Mouse (Mus musculus) erythroblast, embryonic 14.5 days (primary cell): ENCODE data around the gene Sbno2. TPM values are rescaled to one million over a fixed set of nuclear protein-coding genes. Genes with fewer than 3 reads are reported as not detected.

Experiments used
- H3K27me3 ChIP-seq: 2 replicates; pipeline ENCODE4 v1.6.1; 2012; ENCODE audit warnings: inconsistent platforms; ENCODE audit not compliant: control insufficient read depth
- H3K36me3 ChIP-seq: 2 replicates; pipeline ENCODE4 v1.6.1; 2012; ENCODE audit warnings: mild to moderate bottlenecking, inconsistent platforms; ENCODE audit not compliant: control insufficient read depth
- H3K4me1 ChIP-seq: 2 replicates; pipeline ENCODE4 v1.6.1; 2012; ENCODE audit warnings: inconsistent platforms; ENCODE audit not compliant: control insufficient read depth
- H3K4me3 ChIP-seq: replicated peaks from 2 replicates; pipeline ENCODE3; 2012; ENCODE audit warnings: moderate library complexity, mild to moderate bottlenecking, inconsistent platforms
- H3K9me3 ChIP-seq: 2 replicates; pipeline ENCODE4 v1.6.1; 2012; ENCODE audit warnings: low read length, inconsistent platforms, mixed read lengths; ENCODE audit not compliant: control insufficient read depth
- GATA1 ChIP-seq: IDR thresholded peaks from 2 replicates; pipeline ENCODE4 v1.6.1; 2012; ENCODE audit warnings: low read length, inconsistent platforms, mixed read lengths
- TAL1 ChIP-seq: IDR thresholded peaks from 3 replicates; pipeline ENCODE4 v1.6.1; 2012; ENCODE audit warnings: low read length, inconsistent platforms, mixed read lengths
- polyA plus RNA-seq: library from polyadenylated mRNA; stranded (reverse); fragments of >175 nt; gene quantifications from 2 replicates; pipeline ENCODE4 v1.2.3, GENCODE M21; 2012

Gene Sbno2
- polyA plus RNA-seq, 1 experiment: 3.4 TPM

GRCm38 (mm10) chr10:80115944-80116335 is 10.6 kb upstream of the Sbno2 start:
- H3K9me3 ChIP-seq: peaks cover 2% of the 10 kb centered on the region
- H3K36me3 ChIP-seq: peaks cover 48% of the 10 kb centered on the region
- H3K4me3 ChIP-seq: peak overlapping the region; percentile 79
- no peaks in the 10 kb centered on the region for H3K27me3 ChIP-seq
- H3K4me1 ChIP-seq: peaks cover 66% of the 10 kb centered on the region
- no peak for TF ChIP-seq TAL1
- no peak for TF ChIP-seq GATA1

DNA sequence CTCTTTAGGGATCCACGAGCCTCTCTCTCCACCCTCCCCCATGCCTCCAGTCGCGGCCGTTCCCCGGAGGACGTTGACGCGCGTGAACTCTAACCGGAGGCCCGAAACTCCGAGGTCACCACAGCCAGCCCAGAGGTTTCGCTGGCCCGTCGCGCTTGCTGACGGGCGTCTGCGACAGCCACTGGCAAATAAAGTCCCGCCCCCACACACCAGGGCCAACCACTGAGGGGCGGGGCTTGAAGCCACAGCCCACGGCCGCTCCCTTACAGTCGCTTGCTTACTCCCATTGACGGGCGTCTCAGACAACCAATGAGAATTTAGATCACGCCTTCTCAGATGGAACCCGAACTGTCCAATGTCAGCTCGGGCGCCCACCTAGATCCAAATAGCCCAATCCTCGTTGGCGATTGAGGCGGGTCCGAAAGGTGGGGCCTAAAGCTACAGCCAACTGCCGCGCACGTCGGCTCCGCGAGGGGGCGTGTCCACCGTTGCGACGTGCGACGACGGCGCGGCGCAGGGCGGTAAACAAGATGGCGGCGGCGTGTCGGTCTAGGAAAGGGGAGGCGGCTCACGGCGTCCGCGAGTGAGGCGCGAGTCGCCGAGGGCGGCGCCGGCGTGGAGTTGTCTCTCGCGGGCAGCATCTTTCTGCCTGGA is 10.0 kb upstream of the Sbno2 start, which contains the start of gene Stk11:
TSS of gene Stk11 (plus strand) at position 514 of the 654 bp plus-strand sequence.
- Histone ChIP-seq H3K27me3 (no peaks in the 10 kb centered on the region), H3K9me3 (no peaks in the 10 kb centered on the region), H3K36me3 (peaks cover 43% of the 10 kb centered on the region), H3K4me3 (peak within 1 kb of the TSS; percentile 79), H3K4me1 (peaks cover 63% of the 10 kb centered on the region)
- TF ChIP-seq TAL1 (no peak), GATA1 (no peak)

GRCm38 (mm10) chr10:80114341-80115284 is 9.2 kb upstream of the Sbno2 start:
- Histone ChIP-seq H3K36me3 (peaks cover 35% of the 10 kb centered on the region), H3K27me3 (no peaks in the 10 kb centered on the region), H3K4me1 (peaks cover 61% of the 10 kb centered on the region), H3K9me3 (no peaks in the 10 kb centered on the region), H3K4me3 (peak overlapping the region; percentile 79)
- no peak for TF ChIP-seq TAL1
- TF ChIP-seq GATA1: no peak

DNA sequence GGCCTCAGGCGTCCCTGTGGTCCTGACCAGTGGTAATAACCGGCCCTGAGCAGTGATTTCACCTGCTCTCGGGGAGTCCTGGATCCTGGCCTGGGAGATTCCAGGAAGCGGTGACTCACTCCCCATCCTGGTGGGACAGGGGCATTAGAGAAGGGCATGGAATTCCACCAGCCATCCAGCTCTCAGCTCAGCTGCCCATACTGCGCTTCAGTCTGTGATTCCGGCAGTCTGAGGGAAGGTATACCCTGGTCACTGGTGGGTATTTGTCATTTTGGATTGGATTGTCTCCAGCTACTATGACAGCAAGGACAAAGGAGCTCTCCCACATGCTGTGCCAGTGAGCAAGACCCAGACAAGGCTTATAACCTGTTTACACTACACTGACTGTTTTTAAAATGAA is 2.3 kb upstream of the Sbno2 start:
- no peaks in the 10 kb centered on the region for H3K36me3 ChIP-seq
- peaks cover 58% of the 10 kb centered on the region for H3K4me1 ChIP-seq
- no peaks in the 10 kb centered on the region for H3K27me3 ChIP-seq
- TF ChIP-seq GATA1: no peak
- TF ChIP-seq TAL1: no peak
- no peak overlapping the region for H3K4me3 ChIP-seq
- H3K9me3 ChIP-seq: no peaks in the 10 kb centered on the region

DNA sequence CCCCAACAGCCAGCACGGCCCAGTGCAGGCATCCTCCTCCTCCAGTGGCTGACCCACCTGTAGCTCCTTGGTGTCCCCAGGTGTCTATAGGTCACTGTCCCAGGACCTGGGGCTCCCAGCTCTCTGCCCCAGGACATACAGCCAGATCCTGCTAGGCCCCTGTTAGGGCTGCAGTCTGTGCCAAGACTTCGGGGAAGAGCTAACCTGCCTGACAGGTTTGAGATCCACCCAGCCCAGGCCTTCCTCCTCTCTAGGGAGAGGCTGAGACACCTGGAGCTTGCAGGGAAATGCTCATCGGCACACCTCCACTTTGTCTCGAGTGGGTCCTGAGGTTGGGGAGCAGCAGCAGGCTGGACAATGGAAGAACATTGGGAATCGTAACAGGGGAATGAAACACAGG is 555 bp upstream of the Sbno2 start:
- TF ChIP-seq TAL1 (no peak), GATA1 (no peak)
- Histone ChIP-seq H3K4me3 (no peak overlapping the region), H3K4me1 (peaks cover 64% of the 10 kb centered on the region), H3K27me3 (no peaks in the 10 kb centered on the region), H3K36me3 (peaks cover 1% of the 10 kb centered on the region), H3K9me3 (no peaks in the 10 kb centered on the region)

DNA sequence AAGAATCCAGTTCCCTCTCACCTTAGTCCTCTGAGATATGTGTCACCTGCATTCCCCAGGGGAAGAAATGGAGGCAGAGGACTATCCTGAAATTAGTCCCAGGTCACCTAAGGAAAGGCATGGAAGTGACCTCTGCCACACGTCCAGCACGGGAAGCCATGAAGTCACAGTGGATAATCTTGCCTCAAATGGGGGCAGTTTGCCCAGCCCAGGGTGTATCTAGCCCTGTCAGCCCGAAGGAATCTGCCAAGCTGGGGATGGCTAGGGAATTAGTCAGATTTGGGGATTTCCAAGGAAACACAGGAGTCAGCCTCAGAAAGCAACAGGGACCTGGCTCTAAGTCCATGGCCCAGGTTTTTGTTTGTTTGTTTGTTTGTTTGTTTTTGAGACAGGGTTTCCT is 1.2 kb downstream of the Sbno2 start:
- Histone ChIP-seq H3K27me3 (no peaks in the 10 kb centered on the region), H3K36me3 (peaks cover 19% of the 10 kb centered on the region), H3K9me3 (no peaks in the 10 kb centered on the region), H3K4me1 (peaks cover 70% of the 10 kb centered on the region), H3K4me3 (no peak overlapping the region)
- TF ChIP-seq GATA1 (no peak), TAL1 (no peak)

GRCm38 (mm10) chr10:80103032-80103431 is 2.3 kb downstream of the Sbno2 start:
- Histone ChIP-seq H3K27me3 (no peaks in the 10 kb centered on the region), H3K9me3 (no peaks in the 10 kb centered on the region), H3K36me3 (peaks cover 29% of the 10 kb centered on the region), H3K4me3 (peak overlapping the region; percentile 91), H3K4me1 (peaks cover 79% of the 10 kb centered on the region)
- TF ChIP-seq TAL1 (peak; percentile 65), GATA1 (peak; percentile 58)

GRCm38 (mm10) chr10:80102216-80102915 is 3.0 kb downstream of the Sbno2 start:
- Histone ChIP-seq H3K4me3 (peak overlapping the region; percentile 91), H3K36me3 (peaks cover 32% of the 10 kb centered on the region), H3K4me1 (peaks cover 80% of the 10 kb centered on the region), H3K27me3 (no peaks in the 10 kb centered on the region), H3K9me3 (no peaks in the 10 kb centered on the region)
- TF ChIP-seq GATA1 (no peak), TAL1 (no peak)
